Mouse (Mus musculus) small intestine, adult 2 months (tissue): ENCODE measurements around the gene Gm17581. TPM values are rescaled to one million over a fixed set of nuclear protein-coding genes. Genes with fewer than 3 reads are reported as not detected.

Experiments used
- H3K27ac ChIP-seq: fragments of 200-500 bp; 2 replicates; pipeline ENCODE4 v1.5.1; 2012; ENCODE audit warnings: low read depth, low read length, control low read depth, inconsistent platforms; ENCODE audit not compliant: insufficient read depth
- H3K27me3 ChIP-seq: fragments of 200-500 bp; 2 replicates; pipeline ENCODE4 v1.6.1; 2012; ENCODE audit warnings: mild to moderate bottlenecking, moderate library complexity, low read length, inconsistent platforms; ENCODE audit not compliant: control insufficient read depth, insufficient read depth
- H3K36me3 ChIP-seq: fragments of 200-500 bp; 2 replicates; pipeline ENCODE4 v1.6.1; 2012; ENCODE audit warnings: mild to moderate bottlenecking, low read length, control low read depth, inconsistent platforms; ENCODE audit not compliant: control insufficient read depth, insufficient read depth
- H3K4me1 ChIP-seq: fragments of 200-500 bp; 2 replicates; pipeline ENCODE4 v1.6.1; 2012; ENCODE audit warnings: low read length, inconsistent platforms, mixed read lengths; ENCODE audit not compliant: control insufficient read depth, insufficient read depth, insufficient read length
- H3K4me3 ChIP-seq: fragments of 200-500 bp; 2 replicates; pipeline ENCODE4 v1.5.1; 2012; ENCODE audit warnings: low read depth, mild to moderate bottlenecking, control low read depth, inconsistent platforms, low read length, moderate library complexity
- CTCF ChIP-seq: fragments of 200-500 bp; IDR thresholded peaks from 2 replicates; pipeline ENCODE4 v1.5.1; 2012; ENCODE audit warnings: low read depth, mild to moderate bottlenecking, control low read depth, inconsistent platforms, low read length, moderate library complexity, mixed read lengths; ENCODE audit not compliant: insufficient replicate concordance, insufficient read length; ENCODE audit errors: extremely low read depth
- POLR2A ChIP-seq: fragments of 200-500 bp; IDR thresholded peaks from 2 replicates; pipeline ENCODE4 v1.6.1; 2012; ENCODE audit warnings: low read depth, mild to moderate bottlenecking, control low read depth, inconsistent platforms, low read length, moderate library complexity
- WGBS: fragments of 180-500 bp; shearing (Covaris S2); methylation state at CpG from one replicate; pipeline ENCODE4 v1.1.7; 2018; 5-methylcytosine and 5-hydroxymethylcytosine counted together
- polyA plus RNA-seq: library from polyadenylated mRNA; depleted of rRNA; stranded (reverse); fragments of >200 nt; gene quantifications from 2 replicates; pipeline ENCODE4 v1.2.3, GENCODE M21; 2012

The Gm17581 gene
- polyA plus RNA-seq, 1 experiment = not detected

DNA sequence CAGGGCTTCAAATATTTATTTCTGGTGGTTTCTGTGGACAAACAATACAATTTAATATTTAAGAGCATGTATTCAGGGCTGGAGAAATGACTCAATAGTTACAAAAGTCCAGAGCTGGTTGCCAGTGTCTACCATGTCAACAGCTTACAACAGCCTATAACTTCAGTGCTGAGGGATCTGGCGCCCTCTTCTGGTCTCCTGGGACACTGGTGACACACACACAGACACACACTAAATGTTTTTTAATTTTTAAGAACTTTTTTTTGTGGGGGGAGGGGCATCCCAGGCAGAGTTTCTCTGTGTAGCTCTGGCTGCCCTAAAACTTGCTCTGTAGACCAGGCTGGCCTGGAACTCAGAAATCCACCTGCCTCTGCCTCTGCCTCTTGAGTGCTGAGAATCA lies 20.1 kb upstream of the Gm17581 start:
- Histone ChIP-seq H3K4me3 (no peak overlapping the region), H3K36me3 (no peaks in the 10 kb centered on the region), H3K27ac (no peak overlapping the region), H3K4me1 (peaks cover 3% of the 10 kb centered on the region; the same call in 1 of the 2 replicates), H3K27me3 (peaks cover 14% of the 10 kb centered on the region; the same call in 1 of the 2 replicates)
- 3% methylated on average over 1 of the region's 1 CpGs for WGBS
- TF ChIP-seq POLR2A = no peak
- peak; percentile 58; the same call in 1 of the 2 replicates for TF ChIP-seq CTCF

DNA sequence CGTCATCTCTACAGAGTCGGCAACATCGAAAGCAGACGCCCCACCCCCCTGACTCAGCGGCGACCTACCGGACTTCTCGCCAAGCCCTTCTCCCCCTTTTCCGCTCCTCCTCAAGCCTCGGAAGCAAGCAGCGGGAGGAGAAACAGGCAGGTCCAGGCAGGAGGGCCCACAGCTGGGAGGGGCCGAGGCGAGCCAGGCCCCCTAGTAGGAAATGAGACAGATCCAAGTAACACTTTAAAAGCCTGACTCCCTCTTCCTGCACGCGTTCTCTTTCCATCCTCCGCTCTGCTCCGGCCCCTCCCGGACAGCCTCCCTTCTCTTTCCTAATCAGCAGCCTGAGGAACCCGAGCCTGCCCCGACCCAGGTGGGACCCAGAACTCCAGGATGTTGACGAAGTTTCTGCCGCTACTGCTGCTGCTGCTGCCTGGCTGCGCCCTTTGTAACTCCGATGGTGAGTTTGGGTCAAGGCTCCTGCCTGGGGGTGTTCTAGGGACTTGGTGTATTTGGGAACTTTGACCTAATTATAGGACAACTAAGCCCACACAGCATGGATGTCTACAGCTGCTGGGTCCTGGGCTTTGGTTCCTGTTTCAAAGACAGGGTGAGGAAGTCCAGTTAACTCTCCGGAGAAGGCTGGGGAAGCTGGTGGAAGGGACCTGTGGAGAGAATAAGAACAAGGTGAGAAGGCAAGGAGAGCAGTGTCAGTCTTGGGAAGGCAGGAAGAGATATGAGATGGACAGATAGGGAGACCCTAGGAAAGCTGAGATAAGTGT lies 15.5 kb upstream of the Gm17581 start, which contains the start of gene Procr:
Gene Procr, plus strand, starts transcription at position 104 of the 773 bp plus-strand sequence.
- peak within 1 kb of the TSS; percentile 63 for H3K4me3 ChIP-seq
- H3K4me1 ChIP-seq = peaks cover 3% of the 10 kb centered on the region; the same call in 1 of the 2 replicates
- H3K27ac ChIP-seq = no peak within 1 kb of the TSS
- TF ChIP-seq POLR2A = no peak
- no peak for TF ChIP-seq CTCF
- WGBS = 3% methylated on average over 25 of the region's 25 CpGs
- H3K27me3 ChIP-seq = peaks cover 14% of the 10 kb centered on the region; the same call in 1 of the 2 replicates
- H3K36me3 ChIP-seq = no peaks in the 10 kb centered on the region

DNA sequence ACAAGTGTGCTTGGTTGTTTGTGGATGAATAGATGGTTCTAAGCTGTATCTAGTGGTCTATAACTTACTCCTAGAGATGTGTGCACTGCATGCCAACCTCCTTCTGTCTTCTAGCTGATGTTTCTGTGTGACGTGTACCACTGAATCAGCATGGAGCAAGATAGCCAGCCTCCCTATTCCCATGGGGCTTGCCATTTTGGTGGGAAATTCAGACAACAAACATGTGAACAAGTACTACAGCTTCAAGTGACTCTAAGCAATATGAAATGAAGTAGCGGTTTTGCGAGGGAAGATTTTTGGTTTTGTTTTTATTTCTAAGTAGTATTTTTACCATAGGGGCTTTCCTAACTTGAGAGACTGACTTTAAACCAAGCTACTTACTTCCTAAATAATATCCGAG lies 13.7 kb upstream of the Gm17581 start:
- H3K4me3 ChIP-seq = no peak overlapping the region
- TF ChIP-seq POLR2A = no peak
- TF ChIP-seq CTCF = no peak
- WGBS = 82% methylated on average over 4 of the region's 4 CpGs
- no peaks in the 10 kb centered on the region for H3K36me3 ChIP-seq
- H3K4me1 ChIP-seq = peaks cover 3% of the 10 kb centered on the region; the same call in 1 of the 2 replicates
- H3K27me3 ChIP-seq = peaks cover 14% of the 10 kb centered on the region; the same call in 1 of the 2 replicates
- no peak overlapping the region for H3K27ac ChIP-seq

DNA sequence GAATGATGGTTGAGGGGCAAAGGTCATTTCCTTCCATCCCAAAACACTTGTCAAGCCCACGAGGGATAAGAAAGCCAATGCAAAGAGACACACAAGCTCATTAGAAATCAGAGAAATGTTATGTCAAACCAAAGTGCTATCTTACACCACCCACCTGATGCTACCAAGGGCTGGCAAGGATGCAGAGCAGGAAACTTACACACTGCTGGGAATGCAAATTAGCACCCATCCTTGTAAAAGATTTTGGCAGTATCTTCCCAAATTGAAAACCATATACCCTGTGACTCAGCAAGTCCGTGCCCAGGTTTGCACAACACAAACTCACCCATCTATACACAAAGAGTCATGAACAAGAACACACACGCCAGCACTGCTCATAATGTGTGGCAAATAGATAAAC lies 9.8 kb upstream of the Gm17581 start:
- Histone ChIP-seq H3K36me3 (no peaks in the 10 kb centered on the region), H3K4me1 (peaks cover 4% of the 10 kb centered on the region; the same call in 1 of the 2 replicates), H3K4me3 (no peak overlapping the region), H3K27ac (no peak overlapping the region), H3K27me3 (no peaks in the 10 kb centered on the region)
- no peak for TF ChIP-seq POLR2A
- TF ChIP-seq CTCF = no peak
- 79% methylated on average over 3 of the region's 3 CpGs for WGBS

DNA sequence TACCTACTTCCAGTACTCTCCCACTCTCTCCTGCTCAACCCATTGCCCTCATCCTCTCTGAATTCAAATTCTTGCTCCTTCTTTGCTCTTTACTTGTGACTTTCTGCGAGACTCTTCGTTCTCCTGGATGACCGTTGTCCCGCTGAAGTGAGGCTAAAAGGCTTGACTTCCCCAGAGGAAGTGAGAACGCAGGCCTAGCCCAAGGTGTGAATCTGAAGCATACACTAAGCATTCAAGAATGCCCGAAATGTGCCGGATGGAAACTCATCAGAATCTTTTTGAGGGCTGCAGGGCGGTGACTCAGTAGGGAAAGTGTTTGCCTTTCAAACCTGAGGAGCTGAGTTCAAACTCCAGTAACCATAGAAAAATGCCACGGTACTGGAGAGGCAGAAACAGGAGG lies 7.7 kb upstream of the Gm17581 start:
- H3K36me3 ChIP-seq = no peaks in the 10 kb centered on the region
- peaks cover 4% of the 10 kb centered on the region; the same call in 1 of the 2 replicates for H3K4me1 ChIP-seq
- WGBS = 70% methylated on average over 9 of the region's 9 CpGs
- no peak overlapping the region for H3K27ac ChIP-seq
- TF ChIP-seq CTCF = no peak
- no peak for TF ChIP-seq POLR2A
- H3K27me3 ChIP-seq = no peaks in the 10 kb centered on the region
- no peak overlapping the region for H3K4me3 ChIP-seq

DNA sequence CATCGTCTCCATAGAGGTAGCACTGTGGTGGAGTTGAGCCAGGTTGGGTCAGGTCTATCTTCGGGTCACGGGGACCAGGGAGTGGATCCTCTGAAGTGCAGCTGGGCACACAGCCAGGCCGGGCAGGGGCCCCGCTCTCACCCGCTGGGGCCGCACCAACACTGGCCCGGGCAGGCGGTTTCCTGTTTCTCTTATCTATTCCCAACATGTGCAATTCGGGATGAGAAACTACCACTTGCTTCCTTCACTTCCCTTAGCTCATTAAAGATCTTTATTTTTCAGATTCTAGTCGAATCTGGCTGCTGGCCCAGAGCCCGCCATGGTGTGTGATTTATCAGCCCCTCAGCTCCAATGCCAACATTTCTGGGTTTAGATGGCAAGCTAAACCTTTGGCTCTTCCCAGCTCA lies 7.3 kb upstream of the Gm17581 start:
- Histone ChIP-seq H3K4me1 (peaks cover 4% of the 10 kb centered on the region; the same call in 1 of the 2 replicates), H3K4me3 (no peak overlapping the region), H3K27me3 (no peaks in the 10 kb centered on the region), H3K36me3 (no peaks in the 10 kb centered on the region), H3K27ac (no peak overlapping the region)
- 15% methylated on average over 12 of the region's 12 CpGs for WGBS
- no peak for TF ChIP-seq POLR2A
- TF ChIP-seq CTCF = no peak

DNA sequence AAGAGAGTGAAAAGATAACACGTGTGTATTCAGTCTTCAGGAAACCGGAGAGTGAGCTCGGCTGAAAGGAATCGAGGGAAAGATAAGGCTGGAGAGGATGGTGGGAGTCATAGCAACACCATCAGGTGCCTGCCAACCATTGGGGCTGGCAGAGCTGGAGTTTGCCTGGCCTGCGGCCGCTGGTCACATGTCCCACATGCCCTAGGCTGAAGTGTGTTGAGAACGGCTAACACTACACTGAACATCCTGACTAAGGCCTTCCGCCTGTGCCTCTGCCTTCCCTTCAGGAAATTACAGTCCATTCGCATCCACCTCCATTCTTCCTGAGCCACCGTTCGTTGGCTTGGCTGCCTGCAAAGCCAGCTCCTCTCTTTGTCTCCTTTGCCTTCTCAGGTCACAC lies 6.5 kb upstream of the Gm17581 start:
- Histone ChIP-seq H3K27ac (no peak overlapping the region), H3K4me1 (peaks cover 4% of the 10 kb centered on the region; the same call in 1 of the 2 replicates), H3K36me3 (no peaks in the 10 kb centered on the region), H3K27me3 (no peaks in the 10 kb centered on the region), H3K4me3 (no peak overlapping the region)
- TF ChIP-seq POLR2A (no peak), CTCF (no peak)
- 53% methylated on average over 11 of the region's 11 CpGs for whole genome bisulfite sequencing
